Mouse (Mus musculus): ENCODE data around the gene Clpx. TPM values are rescaled to one million over a fixed set of nuclear protein-coding genes. Genes with fewer than 3 reads are reported as not detected.
A peak's percentile ranks its signal among the peaks of the same experiment; 100 is the strongest.
"Not testable (repeated sequence)": the region's sequence is repeated elsewhere in the genome, so short reads cannot be mapped to it uniquely, and the experiment has no call there.

Gene Clpx
- polyA plus RNA-seq, 1 experiment from 2014 or later: 38.8 TPM

DNA sequence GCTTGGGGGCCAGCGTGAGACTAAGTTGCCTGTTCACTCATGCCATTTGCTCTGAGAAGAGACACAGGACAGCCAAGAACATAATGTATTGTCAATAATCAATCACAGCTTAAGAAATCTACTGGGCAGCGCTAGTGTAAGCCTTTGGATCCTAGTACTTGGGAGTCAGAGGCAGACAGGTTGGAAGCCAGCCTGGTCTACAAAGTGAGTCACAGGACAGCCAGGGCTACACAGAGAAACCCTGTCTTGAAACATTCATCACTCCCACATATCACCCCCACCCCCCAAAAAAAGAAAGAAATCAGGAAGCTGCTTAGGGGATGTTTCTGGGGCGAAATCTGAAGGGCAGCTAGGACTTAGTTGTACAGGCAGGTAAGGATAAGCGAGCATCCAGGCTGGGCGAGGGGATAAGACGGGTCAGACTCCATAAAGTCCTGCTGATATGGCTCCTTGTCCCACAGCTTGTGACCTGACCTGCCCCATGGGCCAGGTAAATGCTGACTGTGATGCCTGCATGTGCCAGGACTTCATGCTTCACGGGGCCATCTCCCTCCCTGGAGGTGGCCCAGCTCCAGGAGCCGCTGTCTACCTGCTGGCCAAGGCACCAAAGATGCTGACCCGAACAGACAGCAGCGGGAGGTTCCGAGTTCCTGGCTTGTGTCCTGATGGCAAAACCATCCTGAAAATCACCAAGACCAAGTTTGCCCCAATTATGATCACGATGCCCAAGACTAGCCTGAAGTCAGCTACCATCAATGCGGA, 20.8 kb upstream of the Clpx start:
- H3K4me1 ChIP-seq (ENCODE audit: insufficient read depth, low read depth, low read length): no peaks in the 10 kb centered on the region
- no peaks in the 10 kb centered on the region for H3K36me3 ChIP-seq (ENCODE audit: insufficient read depth, low read length)
- DNase-seq (ENCODE audit: low spot score): no peak
- WGBS: 87% methylated on average over 13 of the region's 13 CpGs
- H3K9ac ChIP-seq (replicated peaks; ENCODE audit: low read depth): no peak overlapping the region
- no peak overlapping the region for H3K4me3 ChIP-seq (ENCODE audit: low read depth, low read length)
- TF ChIP-seq CTCF (IDR thresholded peaks at IDR 0.05) (no peak), EP300 (IDR thresholded peaks at IDR 0.05) (no peak)
- H3K27ac ChIP-seq (ENCODE audit: low read length): no peak overlapping the region
- no peak overlapping the region for H3K4me2 ChIP-seq (replicated peaks; ENCODE audit: low read depth, low read length)
- no peaks in the 10 kb centered on the region for H3K9me3 ChIP-seq (ENCODE audit: low read length)
- no peaks in the 10 kb centered on the region for H3K27me3 ChIP-seq (replicated peaks; ENCODE audit: insufficient read depth, low read length)
- no peak for ATAC-seq

DNA sequence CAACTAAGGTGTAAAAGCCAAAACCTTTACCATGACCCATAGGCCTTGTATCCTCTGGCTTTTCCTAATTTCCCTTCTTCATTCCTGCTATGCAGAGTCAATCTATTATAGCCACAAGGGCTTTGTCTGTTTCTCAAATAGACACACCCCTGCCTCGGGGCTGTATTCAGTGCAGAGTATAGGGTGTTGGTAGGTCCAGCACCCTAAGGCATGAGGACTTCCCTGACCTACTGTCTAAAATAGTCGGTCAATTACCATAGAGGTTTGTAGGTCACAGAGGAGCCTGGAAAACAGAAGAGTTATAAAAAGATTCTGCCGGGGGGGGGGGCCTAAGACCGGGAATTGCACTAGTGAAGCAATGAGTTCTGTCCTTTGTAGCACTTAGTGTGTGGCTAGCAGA, 20.2 kb upstream of the Clpx start:
- Histone ChIP-seq H3K4me1 (ENCODE audit: insufficient read depth, low read depth, low read length) (no peaks in the 10 kb centered on the region), H3K36me3 (ENCODE audit: insufficient read depth, low read length) (no peaks in the 10 kb centered on the region), H3K27ac (ENCODE audit: low read length) (no peak overlapping the region), H3K9me3 (ENCODE audit: low read length) (no peaks in the 10 kb centered on the region), H3K4me3 (ENCODE audit: low read depth, low read length) (no peak overlapping the region), H3K4me2 (replicated peaks; ENCODE audit: low read depth, low read length) (no peak overlapping the region), H3K27me3 (replicated peaks; ENCODE audit: insufficient read depth, low read length) (no peaks in the 10 kb centered on the region), H3K9ac (replicated peaks; ENCODE audit: low read depth) (no peak overlapping the region)
- ATAC-seq: no peak
- TF ChIP-seq CTCF (IDR thresholded peaks at IDR 0.05): no peak
- TF ChIP-seq EP300 (IDR thresholded peaks at IDR 0.05): no peak
- no peak for DNase-seq (ENCODE audit: low spot score)
- 70% methylated on average over 4 of the region's 4 CpGs for WGBS

DNA sequence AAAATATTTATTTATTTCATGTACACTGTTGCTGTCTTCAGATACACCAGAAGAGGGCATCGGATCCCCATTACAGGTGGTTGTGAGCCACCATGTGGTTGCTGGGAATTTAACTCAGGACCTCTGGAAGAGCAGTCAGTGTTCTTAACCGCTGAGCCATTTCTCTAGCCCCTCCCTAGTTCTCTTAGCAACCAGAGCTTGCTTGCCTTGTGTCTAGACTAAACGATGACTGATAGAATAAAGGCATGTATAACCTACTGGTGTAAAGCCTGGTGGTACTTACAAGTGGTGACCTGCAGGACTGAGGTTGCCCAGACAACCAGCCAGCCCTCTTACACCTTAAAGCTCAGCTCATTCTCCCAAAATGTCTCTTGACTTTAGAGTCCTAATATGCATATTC, 19.2 kb upstream of the Clpx start:
- H3K4me1 ChIP-seq (ENCODE audit: insufficient read depth, low read depth, low read length); DNase-seq (ENCODE audit: low spot score); H3K27ac ChIP-seq (ENCODE audit: low read length); ATAC-seq; H3K27me3 ChIP-seq (replicated peaks; ENCODE audit: insufficient read depth, low read length); H3K4me3 ChIP-seq (ENCODE audit: low read depth, low read length); H3K9me3 ChIP-seq (ENCODE audit: low read length); H3K36me3 ChIP-seq (ENCODE audit: insufficient read depth, low read length); H3K4me2 ChIP-seq (replicated peaks; ENCODE audit: low read depth, low read length); H3K9ac ChIP-seq (replicated peaks; ENCODE audit: low read depth): not testable (repeated sequence)
- WGBS: 71% methylated on average over 3 of the region's 3 CpGs

DNA sequence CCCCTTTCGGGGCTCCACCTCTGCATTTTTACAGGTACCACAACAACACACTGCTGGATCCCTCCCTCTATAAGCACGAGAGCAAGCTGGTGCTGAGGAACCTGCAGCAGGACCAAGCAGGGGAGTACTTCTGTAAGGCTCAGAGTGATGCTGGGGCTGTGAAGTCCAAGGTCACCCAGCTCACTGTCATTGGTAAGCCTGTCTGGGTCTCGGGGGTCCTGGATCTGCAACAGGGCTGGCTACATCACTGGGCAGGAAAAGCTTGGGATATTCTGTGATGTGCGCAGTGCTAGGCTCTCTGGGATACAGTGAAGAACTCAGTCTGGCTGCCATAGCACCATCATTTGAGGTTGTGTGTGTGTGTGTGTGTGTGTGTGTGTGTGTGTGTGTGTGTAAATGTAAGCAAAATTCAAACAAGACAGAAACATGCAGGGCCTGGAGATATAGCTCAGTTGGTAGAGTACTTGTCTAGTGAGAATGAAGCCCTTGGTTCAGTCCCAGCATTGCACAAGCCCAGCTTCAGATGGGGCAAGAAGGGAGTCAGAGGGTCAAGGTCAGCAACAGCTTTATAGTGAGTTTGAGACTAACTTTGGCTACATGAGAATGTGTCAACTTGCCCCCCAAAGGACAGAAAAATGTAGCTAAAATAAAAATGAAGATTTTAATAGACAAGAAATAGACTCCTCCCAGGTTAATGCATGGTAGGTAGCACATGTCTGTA, 18.1 kb upstream of the Clpx start:
- TF ChIP-seq EP300 (IDR thresholded peaks at IDR 0.05) (no peak), CTCF (IDR thresholded peaks at IDR 0.05) (no peak)
- Histone ChIP-seq H3K4me2 (replicated peaks; ENCODE audit: low read depth, low read length) (no peak overlapping the region), H3K4me3 (ENCODE audit: low read depth, low read length) (no peak overlapping the region), H3K27me3 (replicated peaks; ENCODE audit: insufficient read depth, low read length) (no peaks in the 10 kb centered on the region), H3K27ac (ENCODE audit: low read length) (no peak overlapping the region), H3K36me3 (ENCODE audit: insufficient read depth, low read length) (no peaks in the 10 kb centered on the region), H3K9me3 (ENCODE audit: low read length) (no peaks in the 10 kb centered on the region), H3K9ac (replicated peaks; ENCODE audit: low read depth) (no peak overlapping the region), H3K4me1 (ENCODE audit: insufficient read depth, low read depth, low read length) (no peaks in the 10 kb centered on the region)
- 81% methylated on average over 4 of the region's 4 CpGs for WGBS
- ATAC-seq (no peak), DNase-seq (ENCODE audit: low spot score) (no peak)

DNA sequence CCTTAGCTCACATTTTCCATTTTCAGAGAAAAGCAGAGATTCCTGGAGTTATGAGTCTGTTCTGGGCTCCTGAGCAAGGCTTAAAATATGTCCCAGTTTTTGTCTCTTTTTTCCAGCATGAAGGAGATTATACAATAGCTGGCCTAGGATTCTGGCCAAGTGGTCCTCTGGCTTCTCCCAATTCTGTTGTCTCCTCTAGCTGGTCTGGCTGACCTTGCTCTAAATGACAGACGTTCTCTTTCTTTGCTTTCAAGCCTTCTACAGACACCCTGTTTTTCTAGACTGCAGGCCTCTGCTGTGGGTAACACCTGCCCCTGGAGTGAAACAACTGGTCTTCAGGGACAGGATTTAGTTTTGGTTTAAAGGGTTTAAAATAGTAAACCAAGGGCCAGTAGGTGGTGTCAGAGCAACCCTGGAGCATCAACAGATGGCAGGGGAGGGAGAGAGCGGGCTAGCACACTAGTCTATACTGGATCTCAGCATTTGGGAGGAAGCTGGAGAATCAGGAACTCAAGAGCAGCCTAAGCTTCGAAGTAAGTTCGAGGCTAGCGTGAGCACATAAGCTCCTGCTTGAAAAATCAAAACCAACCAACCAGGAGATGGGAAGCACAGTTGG, 12.4 kb upstream of the Clpx start:
- H3K9ac ChIP-seq (replicated peaks; ENCODE audit: low read depth): no peak overlapping the region

DNA sequence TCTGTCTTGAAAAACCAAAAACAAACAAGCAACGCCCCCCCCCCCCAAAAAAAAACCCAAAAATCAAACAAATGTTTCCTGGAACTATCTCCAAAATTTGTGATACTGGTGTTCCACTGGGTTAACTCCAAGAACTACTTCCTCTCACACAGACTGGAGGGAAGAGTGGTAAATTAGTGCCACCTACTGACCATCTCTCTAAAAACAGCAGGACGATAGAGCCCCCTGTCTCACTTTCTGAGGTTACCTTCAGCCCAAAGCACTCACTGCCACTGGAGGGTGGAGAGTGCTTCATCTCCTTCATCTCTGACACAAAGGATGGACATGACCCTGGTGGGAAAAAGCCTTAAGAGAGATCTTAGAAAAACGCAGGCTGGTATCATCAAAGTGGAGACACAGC, 10.8 kb upstream of the Clpx start:
- peak; percentile 80 for TF ChIP-seq CTCF (IDR thresholded peaks at IDR 0.05)
- TF ChIP-seq EP300 (IDR thresholded peaks at IDR 0.05): no peak
- no peaks in the 10 kb centered on the region for H3K27me3 ChIP-seq (replicated peaks; ENCODE audit: insufficient read depth, low read length)
- no peaks in the 10 kb centered on the region for H3K9me3 ChIP-seq (ENCODE audit: low read length)
- H3K4me2 ChIP-seq (replicated peaks; ENCODE audit: low read depth, low read length): no peak overlapping the region
- no peaks in the 10 kb centered on the region for H3K36me3 ChIP-seq (ENCODE audit: insufficient read depth, low read length)
- peak; percentile 83 for DNase-seq (ENCODE audit: low spot score)
- WGBS: 1% methylated on average over 3 of the region's 3 CpGs
- no peak overlapping the region for H3K4me3 ChIP-seq (ENCODE audit: low read depth, low read length)
- H3K4me1 ChIP-seq (ENCODE audit: insufficient read depth, low read depth, low read length): no peaks in the 10 kb centered on the region
- no peak overlapping the region for H3K27ac ChIP-seq (ENCODE audit: low read length)
- H3K9ac ChIP-seq (replicated peaks; ENCODE audit: low read depth): no peak overlapping the region
- peak; percentile 62; the same call in 1 of the 2 replicates for ATAC-seq

More for the DNA sequence above, 12.4 kb upstream of the Clpx start:
- Histone ChIP-seq H3K4me3 (ENCODE audit: low read depth, low read length) (no peak overlapping the region), H3K27me3 (replicated peaks; ENCODE audit: insufficient read depth, low read length) (no peaks in the 10 kb centered on the region), H3K4me1 (ENCODE audit: insufficient read depth, low read depth, low read length) (no peaks in the 10 kb centered on the region), H3K9me3 (ENCODE audit: low read length) (no peaks in the 10 kb centered on the region), H3K36me3 (ENCODE audit: insufficient read depth, low read length) (no peaks in the 10 kb centered on the region), H3K27ac (ENCODE audit: low read length) (no peak overlapping the region), H3K4me2 (replicated peaks; ENCODE audit: low read depth, low read length) (no peak overlapping the region)
- ATAC-seq (no peak), DNase-seq (ENCODE audit: low spot score) (no peak)
- TF ChIP-seq EP300 (IDR thresholded peaks at IDR 0.05) (no peak), CTCF (IDR thresholded peaks at IDR 0.05) (peak; percentile 14)
- 77% methylated on average over 5 of the region's 5 CpGs for WGBS

DNA sequence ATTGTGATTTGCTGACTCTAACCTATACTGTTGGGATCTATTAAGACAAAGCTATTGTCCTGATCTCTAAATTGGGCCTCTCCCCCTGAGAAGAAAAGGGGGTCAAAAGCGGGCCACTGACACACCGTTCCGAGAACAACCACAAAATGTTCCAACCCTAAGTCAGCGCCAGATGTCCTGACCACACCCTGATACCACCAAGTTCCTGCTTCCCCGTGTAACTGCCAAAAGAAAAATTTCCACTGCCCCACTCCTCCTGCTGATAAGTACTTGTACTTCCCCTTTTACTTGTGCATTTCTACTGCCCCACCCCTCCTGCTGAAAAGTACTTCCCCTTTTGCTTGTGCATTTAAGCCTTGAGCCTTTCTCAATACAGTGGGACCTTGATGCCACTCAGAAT, 5.8 kb upstream of the Clpx start:
- H3K27me3 ChIP-seq (replicated peaks; ENCODE audit: insufficient read depth, low read length); H3K4me3 ChIP-seq (ENCODE audit: low read depth, low read length); H3K36me3 ChIP-seq (ENCODE audit: insufficient read depth, low read length); DNase-seq (ENCODE audit: low spot score); H3K4me2 ChIP-seq (replicated peaks; ENCODE audit: low read depth, low read length); H3K4me1 ChIP-seq (ENCODE audit: insufficient read depth, low read depth, low read length); H3K27ac ChIP-seq (ENCODE audit: low read length); ATAC-seq; H3K9ac ChIP-seq (replicated peaks; ENCODE audit: low read depth); H3K9me3 ChIP-seq (ENCODE audit: low read length): not testable (repeated sequence)
- 57% methylated on average over 5 of the region's 5 CpGs for WGBS

Data from lung, postnatal 0 days (tissue).